Mouse (Mus musculus): Measurements from ENCODE around the gene Olfr263.
A peak's percentile ranks its signal among the peaks of the same experiment; 100 is the strongest.

Gene Olfr263

DNA sequence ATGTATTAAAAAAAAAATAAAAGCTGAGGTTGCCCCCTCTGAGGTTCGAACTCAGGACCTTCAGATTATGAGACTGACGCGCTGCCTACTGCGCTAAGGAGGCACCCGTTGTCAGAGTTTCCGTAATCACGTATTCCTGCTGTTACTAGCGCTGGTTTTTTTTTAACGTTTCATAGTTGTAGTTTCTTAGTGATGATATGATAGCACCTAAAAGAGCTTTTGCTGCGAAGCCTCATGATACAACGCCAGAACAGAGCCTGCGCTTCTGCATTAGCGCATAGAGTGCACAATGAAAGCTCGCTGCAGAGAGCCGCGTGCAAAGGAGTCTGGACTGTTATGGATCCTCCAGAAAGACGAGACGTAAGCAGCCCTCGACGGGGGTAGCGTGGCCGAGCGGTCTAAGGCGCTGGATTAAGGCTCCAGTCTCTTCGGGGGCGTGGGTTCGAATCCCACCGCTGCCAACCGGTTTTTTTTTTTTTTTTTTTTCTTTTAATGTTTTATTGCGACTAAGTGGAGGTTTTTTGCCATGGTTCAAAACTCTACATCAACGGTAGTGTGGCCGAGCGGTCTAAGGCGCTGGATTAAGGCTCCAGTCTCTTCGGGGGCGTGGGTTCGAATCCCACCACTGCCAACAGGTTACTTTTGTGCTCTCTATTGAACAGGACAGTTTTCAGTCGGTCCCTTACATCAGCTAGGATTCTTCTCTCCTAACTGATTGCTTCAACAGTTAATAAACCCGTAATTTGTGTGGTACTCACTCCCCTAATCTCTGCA lies 40.4 kb downstream of the Olfr263 start:
- peak; percentile 71 to 83 for DNase-seq (ENCODE audit: low spot score in 2 of 2)

GRCm38 (mm10) chr13:21170431-21171155 lies 41.2 kb downstream of the Olfr263 start:
- DNase-seq (ENCODE audit: low spot score in 2 of 2), result no peak

- DNase-seq (ENCODE audit: low spot score in 2 of 2), result no peak
Observed at GRCm38 (mm10) chr13:21171156-21171530, 41.7 kb downstream of the Olfr263 start.

DNA sequence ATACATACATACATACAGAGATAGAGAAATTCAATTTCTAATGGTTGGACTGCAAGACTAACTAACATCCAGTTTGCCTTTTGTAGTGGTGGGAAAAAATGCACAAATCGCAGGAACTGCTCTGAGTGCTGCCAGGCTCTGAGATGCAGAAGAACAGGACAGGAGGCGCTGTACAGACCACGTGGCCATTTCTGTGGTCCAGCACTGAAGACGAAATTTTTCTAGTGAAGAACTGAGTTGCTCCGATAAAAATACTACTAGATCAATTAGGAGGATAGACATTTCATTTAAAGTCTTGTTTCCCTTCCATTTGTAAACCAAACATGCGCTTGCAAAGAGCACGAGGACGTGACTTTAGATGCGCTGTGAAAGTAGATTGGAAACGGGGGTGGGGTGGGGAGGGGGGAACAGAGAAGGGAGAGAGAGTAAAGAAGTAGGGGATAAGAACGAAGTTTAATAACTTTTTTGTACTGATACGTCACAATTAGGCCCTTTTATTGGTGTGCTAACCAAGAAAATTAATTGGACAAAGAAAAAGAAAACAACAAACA lies 42.2 kb downstream of the Olfr263 start:
- no peak for DNase-seq (ENCODE audit: low spot score in 2 of 2)

DNA sequence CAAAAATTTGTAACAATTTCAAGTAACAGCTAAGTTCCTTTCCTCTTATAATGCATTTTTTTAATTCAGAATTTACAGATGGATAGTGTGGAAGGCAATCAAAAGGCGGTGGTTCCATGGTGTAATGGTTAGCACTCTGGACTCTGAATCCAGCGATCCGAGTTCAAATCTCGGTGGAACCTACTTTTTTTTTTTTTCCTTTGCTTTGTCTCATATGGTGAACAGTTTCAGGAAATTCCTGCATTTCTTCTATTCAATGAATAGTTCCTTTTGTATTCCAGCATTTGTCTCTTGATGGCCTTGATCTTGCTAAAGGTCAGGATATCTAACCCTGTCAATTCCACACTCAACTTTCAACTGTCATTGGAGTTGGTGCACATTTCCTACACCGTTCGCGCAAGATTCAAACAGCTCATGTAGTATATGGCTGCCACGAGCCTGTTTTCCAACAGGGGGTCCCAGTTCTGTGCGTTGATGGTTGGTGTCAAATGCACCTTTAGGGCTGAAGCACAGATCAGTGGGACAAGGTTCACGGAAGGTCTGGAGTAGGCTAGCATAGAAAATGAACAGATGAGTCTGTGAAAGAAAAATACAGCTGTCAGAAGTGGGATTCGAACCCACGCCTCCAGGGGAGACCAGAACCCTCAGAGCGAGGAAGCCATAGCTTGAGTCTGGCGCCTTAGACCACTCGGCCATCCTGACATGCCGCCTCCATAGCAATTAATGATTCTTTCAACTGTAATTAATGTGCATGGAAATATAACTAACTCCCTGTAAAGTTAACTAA lies 43.0 kb downstream of the Olfr263 start:
- DNase-seq (ENCODE audit: low spot score in 2 of 2), result peak; percentile 47 to 67

GRCm38 (mm10) chr13:21173072-21173471 lies 43.6 kb downstream of the Olfr263 start:
- DNase-seq (ENCODE audit: low spot score in 2 of 2), result peak; percentile 42 to 65

GRCm38 (mm10) chr13:21176733-21177132 lies 47.3 kb downstream of the Olfr263 start:
- no peak for DNase-seq (ENCODE audit: low spot score in 2 of 2)

GRCm38 (mm10) chr13:21177657-21178056 lies 48.2 kb downstream of the Olfr263 start:
- DNase-seq (ENCODE audit: low spot score in 2 of 2), result no peak

DNA sequence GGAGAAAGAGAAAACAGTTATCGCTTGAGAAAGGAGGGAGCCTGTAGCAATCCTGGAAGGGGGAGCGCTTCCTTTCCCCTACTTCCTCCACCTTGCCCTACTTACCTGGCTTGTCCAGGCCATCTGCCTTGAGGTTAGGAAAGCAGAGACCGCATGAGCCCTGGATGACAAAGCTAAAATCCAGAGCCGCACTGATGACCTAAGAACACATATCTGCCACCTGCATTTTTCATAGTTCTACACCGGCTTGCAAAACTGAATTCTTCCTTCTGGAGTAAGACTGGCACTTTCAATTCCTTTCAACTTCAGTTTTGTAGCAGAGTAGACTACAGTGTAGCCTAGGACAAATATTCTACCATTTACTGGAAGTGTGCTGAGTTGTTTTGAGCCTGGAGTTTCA lies 48.9 kb downstream of the Olfr263 start:
- no peak for DNase-seq (ENCODE audit: low spot score in 2 of 2)

GRCm38 (mm10) chr13:21179367-21179723 lies 49.9 kb downstream of the Olfr263 start, which contains the start of gene Trim27:
Trim27 (plus strand) TSS chr13:21179445.
- DNase-seq (ENCODE audit: low spot score in 2 of 2), result peak in 1 of 2 experiments; percentile 40

- DNase-seq (ENCODE audit: low spot score in 2 of 2), result peak; percentile 79 to 82
Observed at GRCm38 (mm10) chr13:21179724-21180550, 50.5 kb downstream of the Olfr263 start.

GRCm38 (mm10) chr13:21180551-21181530 lies 51.4 kb downstream of the Olfr263 start:
- no peak for DNase-seq (ENCODE audit: low spot score in 2 of 2)

DNA sequence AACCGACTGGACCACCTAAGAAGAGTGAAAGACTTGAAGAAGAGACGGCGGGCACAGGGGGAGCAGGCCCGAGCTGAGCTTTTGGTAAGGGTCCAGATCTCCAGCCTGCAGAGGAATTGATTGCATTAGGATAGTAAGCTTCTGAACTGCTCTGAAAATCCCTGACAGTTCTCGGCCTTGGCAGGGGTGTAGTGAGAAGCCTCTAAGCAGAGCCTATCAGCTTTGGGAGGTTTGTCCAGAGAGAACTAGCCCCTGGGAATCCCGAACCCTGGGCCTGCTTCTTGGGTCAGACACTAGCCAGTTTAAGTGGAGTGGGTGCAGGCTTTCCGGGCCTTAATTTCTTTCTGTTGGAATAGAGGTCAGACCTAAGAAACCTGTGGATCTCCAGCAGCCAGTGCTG lies 52.6 kb downstream of the Olfr263 start:
- DNase-seq (ENCODE audit: low spot score in 2 of 2), result no peak

GRCm38 (mm10) chr13:21183066-21183465 lies 53.6 kb downstream of the Olfr263 start:
- no peak for DNase-seq (ENCODE audit: low spot score in 2 of 2)

- no peak for DNase-seq (ENCODE audit: low spot score in 2 of 2)
Observed at GRCm38 (mm10) chr13:21183661-21184060, 54.2 kb downstream of the Olfr263 start.

GRCm38 (mm10) chr13:21185521-21185920 lies 56.1 kb downstream of the Olfr263 start:
- no peak for DNase-seq (ENCODE audit: low spot score in 2 of 2)

All from frontal cortex, postnatal 25 days (tissue).